Mouse (Mus musculus): ENCODE results near the gene Lgmn.

The Lgmn gene

GRCm38 (mm10) chr12:102439632-102440023 is at the start of gene Lgmn:
Gene Lgmn, minus strand, starts transcription at chr12:102439813.
- peak; percentile 99 for DNase-seq

DNA sequence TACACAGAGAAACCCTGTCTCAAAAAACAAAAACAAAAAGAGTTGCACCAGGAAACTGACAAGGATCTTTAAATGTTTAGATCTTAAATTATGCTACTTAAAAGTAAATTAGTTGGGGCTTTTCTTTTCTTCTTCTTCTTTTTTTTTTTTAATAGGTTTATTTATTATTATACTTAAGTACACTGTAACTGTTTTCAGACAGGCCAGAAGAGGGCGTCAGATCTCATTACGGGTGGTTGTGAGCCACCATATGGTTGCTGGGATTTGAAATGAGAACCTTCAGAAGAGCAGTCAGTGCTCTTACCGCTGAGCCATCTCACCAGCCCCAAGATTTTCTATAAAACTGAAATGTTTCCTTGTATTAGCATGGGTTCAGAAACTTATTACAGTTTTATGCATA is 45.3 kb upstream of the Lgmn start:
- no peak for DNase-seq

GRCm38 (mm10) chr12:102480481-102480880 is 40.9 kb upstream of the Lgmn start:
- DNase-seq, result no peak

GRCm38 (mm10) chr12:102474411-102474810 is 34.8 kb upstream of the Lgmn start:
- DNase-seq, result no peak

DNA sequence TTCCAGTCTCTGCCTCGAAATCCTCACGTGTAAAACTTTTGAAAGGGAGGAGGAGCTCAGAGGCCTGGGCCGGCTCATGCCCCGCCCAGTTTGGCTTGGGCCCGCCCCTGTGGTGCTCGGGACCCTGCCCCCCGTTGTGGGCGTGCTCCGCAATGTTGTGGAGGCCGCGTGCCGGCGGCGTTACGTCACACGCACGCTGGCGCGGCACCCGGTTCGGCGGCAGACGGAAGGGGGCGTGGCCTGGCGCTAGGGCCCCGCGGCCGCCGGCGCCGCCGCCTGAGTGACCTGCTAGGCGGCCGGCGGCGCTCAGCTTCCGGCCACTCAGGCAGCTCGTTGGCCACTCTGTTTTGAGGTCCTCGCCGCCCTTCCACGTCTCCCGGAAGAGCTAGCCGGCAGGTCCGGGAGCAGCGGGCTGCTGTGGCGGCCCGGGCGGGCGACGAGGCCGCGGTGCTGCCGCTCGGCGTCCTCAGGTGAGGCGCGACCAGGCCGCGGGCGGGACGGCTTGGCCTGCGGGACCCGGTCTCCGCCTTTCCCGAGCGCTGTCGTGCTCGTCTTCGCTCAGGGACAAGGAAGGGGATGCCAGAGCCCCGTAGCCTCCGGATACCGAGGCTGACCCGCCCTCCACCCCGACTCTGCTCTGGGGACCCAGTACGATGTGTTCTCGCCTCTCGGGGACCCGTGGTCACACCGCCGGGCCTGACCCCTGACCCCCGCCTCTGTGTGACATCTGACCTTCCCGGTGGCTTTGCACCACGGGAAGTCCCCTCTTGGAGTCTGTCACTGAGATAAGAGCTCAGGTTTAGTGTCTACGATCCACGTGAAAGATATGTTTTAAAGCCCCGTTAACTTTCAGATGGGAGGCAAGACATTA is 29.5 kb upstream of the Lgmn start, which contains the start of gene Golga5:
TSS of gene Golga5 (plus strand) at position 242 of the 871 bp plus-strand sequence.
- DNase-seq, result peak; percentile 99

- no peak for DNase-seq
These were observed 28.5 kb upstream of the Lgmn start for GRCm38 (mm10) chr12:102468136-102468535.

DNA sequence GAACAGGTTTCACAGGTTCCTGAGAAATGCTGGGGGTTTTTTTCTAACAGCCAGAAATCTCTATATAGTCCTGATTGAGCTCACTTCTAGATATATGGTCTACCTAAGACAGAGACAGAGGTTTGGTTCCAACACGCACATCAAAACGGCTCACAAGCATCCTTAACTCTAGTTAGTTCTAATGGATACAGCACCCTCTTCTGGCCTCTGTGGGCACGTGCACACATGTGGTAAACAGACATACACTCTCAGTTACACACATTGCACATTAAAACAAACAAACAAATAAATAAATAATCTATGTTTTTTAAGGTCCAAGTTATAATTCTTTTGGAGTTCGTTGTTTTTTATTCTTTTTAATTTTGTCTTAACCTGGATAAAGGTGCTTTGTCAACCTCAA is 25.0 kb upstream of the Lgmn start:
- DNase-seq, result no peak

DNA sequence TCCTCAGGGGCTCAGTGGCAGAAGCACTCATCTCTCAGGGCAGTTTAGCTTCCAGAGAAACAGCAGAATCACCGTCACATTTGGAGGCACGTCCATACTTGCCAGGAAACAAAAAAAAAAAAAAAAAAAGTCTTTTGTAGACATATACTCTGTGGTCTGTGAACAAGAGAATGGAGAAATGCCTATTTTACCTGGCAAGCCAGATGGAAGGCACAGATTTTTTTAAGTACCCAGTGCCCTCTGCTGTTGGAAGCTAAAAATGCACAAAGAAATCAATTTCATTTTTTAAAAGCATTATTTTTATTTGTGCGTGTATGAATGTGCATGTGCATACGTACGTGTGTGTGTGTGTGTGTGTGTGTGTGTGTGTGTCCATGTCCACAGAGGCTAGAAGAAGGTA is 21.6 kb upstream of the Lgmn start:
- DNase-seq, result peak; percentile 48

- DNase-seq, result no peak
These were observed 20.4 kb upstream of the Lgmn start for GRCm38 (mm10) chr12:102460014-102460413.

GRCm38 (mm10) chr12:102456467-102457193 is 17.0 kb upstream of the Lgmn start:
- no peak for DNase-seq

DNA sequence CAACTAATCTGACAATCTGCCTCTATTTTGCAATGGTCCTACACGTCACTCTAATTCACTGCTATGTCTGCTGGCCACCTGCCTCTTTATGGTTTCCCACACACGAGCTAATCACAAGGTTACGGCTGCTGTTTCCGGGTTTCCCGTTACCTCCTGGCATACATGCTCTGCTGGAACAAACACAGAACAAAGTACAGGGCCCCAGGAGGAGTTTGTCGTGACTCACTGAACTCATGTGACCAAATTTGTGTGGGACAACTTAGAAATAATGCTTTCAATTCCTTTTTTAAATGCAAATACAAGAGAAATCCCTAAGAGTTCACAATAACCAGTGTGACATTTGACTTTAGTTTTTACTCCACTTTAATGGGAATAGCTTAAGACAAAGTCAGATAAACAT is 14.0 kb upstream of the Lgmn start:
- peak; percentile 76 for DNase-seq

GRCm38 (mm10) chr12:102451126-102451851 is 11.7 kb upstream of the Lgmn start:
- no peak for DNase-seq

DNA sequence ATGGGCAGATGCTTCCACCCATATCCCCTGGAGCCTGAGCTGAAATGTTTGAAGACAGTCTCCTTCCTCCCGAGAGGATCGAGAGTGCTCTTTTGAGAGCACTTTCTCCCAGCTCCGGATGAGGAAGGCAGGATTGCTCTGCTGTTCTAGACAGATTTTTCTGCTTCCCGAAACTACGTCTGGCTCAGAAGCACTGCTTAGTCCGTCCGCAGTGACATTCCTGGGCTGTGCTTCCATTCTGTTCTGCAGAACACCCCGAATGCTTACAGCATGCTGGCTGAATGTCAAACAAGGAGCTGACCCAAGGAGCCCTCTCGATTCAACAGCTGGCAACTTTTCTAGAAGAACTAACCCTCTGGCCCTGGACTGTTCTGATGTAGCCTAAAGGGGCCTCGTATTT is 10.8 kb upstream of the Lgmn start:
- DNase-seq, result no peak

GRCm38 (mm10) chr12:102445436-102445835 is 5.8 kb upstream of the Lgmn start:
- no peak for DNase-seq

GRCm38 (mm10) chr12:102443676-102444075 is 4.1 kb upstream of the Lgmn start:
- no peak for DNase-seq

- DNase-seq, result no peak
These were observed 3.0 kb upstream of the Lgmn start for GRCm38 (mm10) chr12:102442639-102443038.

- DNase-seq, result no peak
These were observed 1.5 kb upstream of the Lgmn start for GRCm38 (mm10) chr12:102441141-102441540.

GRCm38 (mm10) chr12:102440551-102440950 is 938 bp upstream of the Lgmn start:
- DNase-seq, result no peak

GRCm38 (mm10) chr12:102438983-102439631 is 506 bp downstream of the Lgmn start:
- no peak for DNase-seq

DNA sequence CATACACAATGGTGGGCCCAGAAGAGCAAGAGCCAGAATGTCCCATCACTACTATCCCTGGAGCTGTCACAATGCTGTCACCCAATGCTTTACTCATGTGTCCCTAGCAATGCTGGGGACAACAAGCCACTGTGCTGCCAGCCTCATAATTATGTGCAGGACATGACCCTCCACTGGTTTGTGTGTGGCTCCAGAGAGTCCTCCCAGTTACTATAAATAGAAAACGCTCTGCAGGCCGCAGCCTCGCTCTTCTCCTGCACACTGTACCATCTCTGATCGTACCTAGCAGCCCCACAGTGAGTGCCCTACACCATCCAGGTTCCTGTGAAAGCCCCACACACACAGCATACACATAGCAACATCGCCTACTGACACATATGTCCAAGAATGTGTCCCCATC is 1.7 kb downstream of the Lgmn start:
- no peak for DNase-seq

DNA sequence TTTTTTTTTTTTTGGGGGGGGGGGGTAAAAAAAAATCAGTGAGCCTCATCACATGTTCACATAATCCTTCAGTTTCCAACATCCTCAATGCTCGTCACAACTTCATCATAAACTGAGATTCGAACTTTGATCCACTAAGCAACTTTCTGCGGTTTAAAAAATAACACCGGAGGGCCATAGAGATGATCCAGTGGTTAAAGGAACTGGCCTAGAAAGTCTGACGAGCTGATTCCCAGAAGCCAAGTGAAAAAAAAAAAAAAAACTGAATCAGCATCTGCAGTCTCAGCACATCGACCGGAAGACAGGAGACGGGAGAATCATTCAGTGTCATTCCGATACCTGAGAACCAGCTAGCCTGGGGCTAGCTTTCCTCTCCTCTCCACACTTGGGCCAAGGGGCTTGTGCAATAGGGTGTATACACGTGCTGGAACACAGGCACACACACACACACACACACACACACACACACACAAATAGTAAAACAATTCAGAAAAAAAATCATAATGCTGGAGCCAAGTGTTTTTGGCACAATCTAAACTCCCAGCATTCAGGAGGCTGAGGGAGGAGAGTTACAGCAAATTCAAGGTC is 2.6 kb downstream of the Lgmn start:
- peak; percentile 75 for DNase-seq

DNA sequence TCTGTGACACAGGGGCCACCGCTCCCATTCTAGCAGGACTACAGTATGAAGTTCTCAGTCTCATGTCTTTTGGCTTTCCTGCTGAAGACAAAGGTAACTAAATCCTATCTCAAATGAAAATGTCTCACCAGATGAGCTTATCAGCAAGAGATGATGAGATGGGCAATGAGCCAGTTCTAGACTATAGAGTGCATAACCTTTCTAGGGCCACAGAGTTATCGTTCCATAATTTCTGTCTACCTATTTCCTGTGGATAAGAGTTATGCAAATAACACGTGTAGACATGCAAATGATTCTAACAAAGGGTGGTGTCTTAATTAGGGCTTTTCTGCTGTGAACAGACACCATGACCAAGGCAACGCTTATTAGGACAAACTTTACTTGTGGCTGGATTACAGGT is 5.5 kb downstream of the Lgmn start:
- no peak for DNase-seq

- DNase-seq, result no peak
These were observed 7.4 kb downstream of the Lgmn start for GRCm38 (mm10) chr12:102432238-102432637.

Measured in kidney, adult 9 months (tissue).